Mouse (Mus musculus): ENCODE measurements at regions not wholly inside any gene's neighbourhood (a gene's known extent, or its start where the extent isn't known, plus 50 kb on each side); places are given as distances from the start of the nearest gene placed in this dataset.
"Not testable (repeated sequence)": the region's sequence is repeated elsewhere in the genome, so short reads cannot be mapped to it uniquely, and the experiment has no call there.

- not testable (repeated sequence) for TF ChIP-seq CTCF (IDR thresholded peaks at IDR 0.05; ENCODE audit: borderline replicate concordance, insufficient read depth, low read length); POLR2A (IDR thresholded peaks at IDR 0.05; ENCODE audit: low read depth, low read length)
Measured at GRCm38 (mm10) chr10:22592752-22593151, 52.1 kb upstream of the Slc2a12 start.
